Comparison of ENCODE assay signal across 29 mouse cellular contexts in genomic region chr2:60627515-60627914, GRCm38 (mm10).
DNase-seq lines count a peak whose midpoint lies in the region; ATAC-seq lines count a peak whose summit lies in the region.
"Had no signal": no experiment of that assay in that cellular context is flagged by ENCODE, and none has a peak within 500 bp of the region (broad histone marks: within the 10 kb centered on the region; RNA-seq: fewer than 3 reads in every experiment).

No protein-coding gene starts in this region.

- no peak overlapping the region for H3K4me3 ChIP-seq in heart, embryonic 10.5 days
- no peak overlapping the region for H3K4me3 ChIP-seq in midbrain, embryonic 11.5 days (ENCODE audit: low read depth, low read length)
- H3K4me3 ChIP-seq in midbrain, embryonic 10.5 days = no peak overlapping the region
- H3K4me3 ChIP-seq in liver, embryonic 12.5 days = no peak overlapping the region
- H3K4me3 ChIP-seq: embryonic facial prominence, embryonic 12.5 days; embryonic facial prominence, embryonic 15.5 days; gastrocnemius, adult 2 months; heart, embryonic 13.5 days; hindbrain, embryonic 10.5 days; hindbrain, embryonic 13.5 days; intestine, embryonic 15.5 days had no signal

- 0 out of 2 replicates have a peak overlapping the region, but pooled peaks have one; percentile 30 for H3K27ac ChIP-seq in heart, embryonic 10.5 days
- H3K27ac ChIP-seq in midbrain, embryonic 11.5 days (ENCODE audit: low read depth, low read length) = no peak overlapping the region
- no peak overlapping the region for H3K27ac ChIP-seq in midbrain, embryonic 10.5 days (replicated peaks)
- no peak overlapping the region for H3K27ac ChIP-seq in liver, embryonic 12.5 days
- H3K27ac ChIP-seq: embryonic facial prominence, embryonic 12.5 days; embryonic facial prominence, embryonic 15.5 days; gastrocnemius, adult 2 months; heart, embryonic 13.5 days; hindbrain, embryonic 10.5 days; hindbrain, embryonic 13.5 days; intestine, embryonic 15.5 days had no signal

- H3K9ac ChIP-seq in midbrain, embryonic 11.5 days (ENCODE audit: low read length) = no peak overlapping the region
- H3K9ac ChIP-seq in liver, embryonic 12.5 days = no peak overlapping the region
- H3K9ac ChIP-seq: embryonic facial prominence, embryonic 12.5 days; embryonic facial prominence, embryonic 15.5 days; forebrain, postnatal 0 days; heart, embryonic 13.5 days; hindbrain, embryonic 13.5 days; intestine, embryonic 15.5 days had no signal

- H3K36me3 ChIP-seq in heart, embryonic 10.5 days = no peaks in the 10 kb centered on the region
- H3K36me3 ChIP-seq in midbrain, embryonic 11.5 days (ENCODE audit: control insufficient read depth, insufficient read depth, low read length) = no peaks in the 10 kb centered on the region
- no peaks in the 10 kb centered on the region for H3K36me3 ChIP-seq in midbrain, embryonic 10.5 days
- no peaks in the 10 kb centered on the region for H3K36me3 ChIP-seq in liver, embryonic 12.5 days
- H3K36me3 ChIP-seq: embryonic facial prominence, embryonic 12.5 days; embryonic facial prominence, embryonic 15.5 days; G1E; heart, embryonic 13.5 days; hindbrain, embryonic 10.5 days; hindbrain, embryonic 13.5 days; intestine, embryonic 15.5 days had no signal

- H3K9me3 ChIP-seq in heart, embryonic 10.5 days = no peaks in the 10 kb centered on the region
- H3K9me3 ChIP-seq in midbrain, embryonic 11.5 days (ENCODE audit: control insufficient read depth, low read length) = no peaks in the 10 kb centered on the region
- H3K9me3 ChIP-seq in midbrain, embryonic 10.5 days (replicated peaks) = no peaks in the 10 kb centered on the region
- no peaks in the 10 kb centered on the region for H3K9me3 ChIP-seq in liver, embryonic 12.5 days (replicated peaks)
- H3K9me3 ChIP-seq: embryonic facial prominence, embryonic 12.5 days; embryonic facial prominence, embryonic 15.5 days; G1E; heart, embryonic 13.5 days; hindbrain, embryonic 10.5 days; hindbrain, embryonic 13.5 days; intestine, embryonic 15.5 days had no signal

- no peak for DNase-seq in heart, embryonic 10.5 days (ENCODE audit: low spot score)
- DNase-seq in heart, postnatal 25 days (ENCODE audit: low spot score) = no peak
- peak; percentile 57 for DNase-seq in midbrain, embryonic 11.5 days (ENCODE audit: low spot score, missing footprints)
- DNase-seq in midbrain, embryonic 10.5 days (ENCODE audit: low spot score) = no peak
- peak; percentile 46 for DNase-seq in Muller cell, postnatal 12 days (ENCODE audit: inconsistent ontology term)
- no peak for DNase-seq in adrenal gland, postnatal 10 days
- DNase-seq: adrenal gland, adult 8-10 months; adrenal gland, postnatal 36 days; cerebellum, adult 11 months; cerebellum, adult 2 months; cerebellum, adult 9-11 months; cerebellum, postnatal 25 days; forebrain, postnatal 0 days; gastrocnemius, adult 2 months; gastrocnemius, postnatal 14 days; heart, adult 18-20 months; heart, postnatal 14 days had no signal

- intact Hi-C loops in heart, postnatal 25 days (cut with DNase I) = no loop called here

- H3K27me3 ChIP-seq in heart, embryonic 10.5 days (ENCODE audit: insufficient read depth, poor library complexity, severe bottlenecking) = no peaks in the 10 kb centered on the region
- H3K27me3 ChIP-seq in midbrain, embryonic 11.5 days (ENCODE audit: control insufficient read depth, insufficient read depth, low read length) = no peaks in the 10 kb centered on the region
- no peaks in the 10 kb centered on the region for H3K27me3 ChIP-seq in midbrain, embryonic 10.5 days (ENCODE audit: low read depth, poor library complexity, severe bottlenecking)
- H3K27me3 ChIP-seq in liver, embryonic 12.5 days (replicated peaks) = no peaks in the 10 kb centered on the region
- H3K27me3 ChIP-seq: CH12.LX; embryonic facial prominence, embryonic 12.5 days; embryonic facial prominence, embryonic 15.5 days; heart, embryonic 13.5 days; hindbrain, embryonic 13.5 days; intestine, embryonic 15.5 days had no signal

- no peak overlapping the region for H3K4me2 ChIP-seq in midbrain, embryonic 11.5 days
- no peak overlapping the region for H3K4me2 ChIP-seq in liver, embryonic 12.5 days
- H3K4me2 ChIP-seq: embryonic facial prominence, embryonic 12.5 days; embryonic facial prominence, embryonic 15.5 days; heart, embryonic 13.5 days; hindbrain, embryonic 13.5 days; intestine, embryonic 15.5 days had no signal

- 74% methylated on average over 10 of the region's 10 CpGs for WGBS in heart, embryonic 10.5 days
- 83% methylated on average over 10 of the region's 10 CpGs for WGBS in midbrain, embryonic 11.5 days
- 87% methylated on average over 10 of the region's 10 CpGs for WGBS in midbrain, embryonic 10.5 days
- WGBS in liver, embryonic 12.5 days (ENCODE audit: insufficient replicate concordance) = 65% methylated on average over 10 of the region's 10 CpGs

- H3K4me1 ChIP-seq in heart, embryonic 10.5 days = peaks cover 5% of the 10 kb centered on the region; the same call in 1 of the 2 replicates
- no peaks in the 10 kb centered on the region for H3K4me1 ChIP-seq in midbrain, embryonic 11.5 days (ENCODE audit: control insufficient read depth, insufficient read depth, low read length)
- H3K4me1 ChIP-seq in midbrain, embryonic 10.5 days = no peaks in the 10 kb centered on the region
- H3K4me1 ChIP-seq in liver, embryonic 12.5 days = peaks cover 9% of the 10 kb centered on the region
- H3K4me1 ChIP-seq: embryonic facial prominence, embryonic 12.5 days; embryonic facial prominence, embryonic 15.5 days; hindbrain, embryonic 10.5 days; hindbrain, embryonic 13.5 days; intestine, embryonic 15.5 days had no signal

- no peak for ATAC-seq in midbrain, embryonic 11.5 days (ENCODE audit: low FRiP score)
- ATAC-seq in liver, embryonic 12.5 days = no peak
- ATAC-seq: activated CD4-positive, CD25-positive, alpha-beta regulatory T cell, adult 4 months; forebrain, embryonic 14.5 days; forebrain, postnatal 0 days; hindbrain, embryonic 16.5 days; intestine, embryonic 15.5 days had no signal

Comparison
In these comparisons a context has a peak if more than half of its experiments do, and no peak if none do; other contexts are left out.
1. DNase-seq: peak in midbrain, embryonic 11.5 days (single experiment) and Muller cell, postnatal 12 days (single experiment); none in heart, embryonic 10.5 days (single experiment), heart, postnatal 25 days (single experiment), midbrain, embryonic 10.5 days (single experiment) and adrenal gland, postnatal 10 days (single experiment).